Mouse (Mus musculus): ENCODE results near the gene Pcgf2.
A peak's percentile ranks its signal among the peaks of the same experiment; 100 is the strongest.

GRCm38 (mm10) chr11:97700746-97701580, 666 bp upstream of the Pcgf2 start:
- TF ChIP-seq CTCF (IDR thresholded peaks at IDR 0.05; ENCODE audit: insufficient read depth, low read length) (no peak), POLR2A (IDR thresholded peaks at IDR 0.05; ENCODE audit: borderline replicate concordance, extremely low read depth, low read depth, low read length) (peak; percentile 37; the same call in 1 of the 2 replicates)
